Mouse (Mus musculus) monocyte, adult 5-6 weeks (primary cell): ENCODE results near the gene Pip4k2a. TPM values are rescaled to one million over a fixed set of nuclear protein-coding genes. Genes with fewer than 3 reads are reported as not detected.

Experiments
- ATAC-seq: fragments of 153-309, 156-312 bp; replicated peaks from 2 replicates; pipeline ENCODE4 v1.8.0; 2017; ENCODE audit warnings: mild to moderate bottlenecking; ENCODE audit not compliant: low TSS enrichment, insufficient number of reproducible peaks, severe bottlenecking, poor library complexity, low FRiP score
- total RNA-seq: library from RNA; stranded (forward); fragments of 200-1000, 200-491, 200-594 nt; gene quantifications from 3 replicates; pipeline ENCODE4 v1.2.3, GENCODE M21; 2017

Pip4k2a gene
- total RNA-seq, 1 experiment from 2014 or later, result 133 TPM

- ATAC-seq, result no peak
Observed at GRCm38 (mm10) chr2:18873440-18873839, 124.5 kb downstream of the Pip4k2a start.

GRCm38 (mm10) chr2:18872797-18873196 lies 125.1 kb downstream of the Pip4k2a start:
- ATAC-seq, result peak; percentile 64

- ATAC-seq, result no peak
Observed at GRCm38 (mm10) chr2:18871087-18871486, 126.8 kb downstream of the Pip4k2a start.

- no peak for ATAC-seq
Observed at GRCm38 (mm10) chr2:18867069-18867468, 130.9 kb downstream of the Pip4k2a start.

GRCm38 (mm10) chr2:18864719-18865118 lies 133.2 kb downstream of the Pip4k2a start:
- ATAC-seq, result no peak

GRCm38 (mm10) chr2:18861607-18862158 lies 136.2 kb downstream of the Pip4k2a start:
- ATAC-seq, result no peak

GRCm38 (mm10) chr2:18860686-18861085 lies 137.2 kb downstream of the Pip4k2a start:
- no peak for ATAC-seq

- no peak for ATAC-seq
Observed at GRCm38 (mm10) chr2:18857952-18858351, 140.0 kb downstream of the Pip4k2a start.

- ATAC-seq, result no peak
Observed at GRCm38 (mm10) chr2:18856461-18856860, 141.5 kb downstream of the Pip4k2a start.

- ATAC-seq, result no peak
Observed at GRCm38 (mm10) chr2:18855246-18855645, 142.7 kb downstream of the Pip4k2a start.

- no peak for ATAC-seq
Observed at GRCm38 (mm10) chr2:18853345-18853744, 144.6 kb downstream of the Pip4k2a start.

GRCm38 (mm10) chr2:18850657-18851056 lies 147.3 kb downstream of the Pip4k2a start:
- ATAC-seq, result no peak

GRCm38 (mm10) chr2:18848074-18848629 lies 149.8 kb downstream of the Pip4k2a start:
- no peak for ATAC-seq

- no peak for ATAC-seq
Observed at GRCm38 (mm10) chr2:18842527-18842926, 155.4 kb downstream of the Pip4k2a start.

GRCm38 (mm10) chr2:18841051-18841450 lies 156.9 kb downstream of the Pip4k2a start:
- no peak for ATAC-seq

GRCm38 (mm10) chr2:18839532-18839931 lies 158.4 kb downstream of the Pip4k2a start:
- ATAC-seq, result no peak

GRCm38 (mm10) chr2:18835266-18835908 lies 162.5 kb downstream of the Pip4k2a start:
- ATAC-seq, result peak; percentile 46

GRCm38 (mm10) chr2:18833024-18833590 lies 164.8 kb downstream of the Pip4k2a start:
- ATAC-seq, result no peak

GRCm38 (mm10) chr2:18831031-18831774 lies 166.7 kb downstream of the Pip4k2a start:
- no peak for ATAC-seq
